Mouse (Mus musculus) E14TG2a.4 (cell line): ENCODE results near the gene Cdk10.

Experiments
- CTCF ChIP-seq: conservative IDR thresholded peaks from 2 replicates; pipeline ENCODE4 v1.5.1; 2014; ENCODE audit warnings: low read length
- POU5F1 ChIP-seq: IDR thresholded peaks from 2 replicates; pipeline ENCODE4 v1.6.1; 2014; ENCODE audit warnings: low read length, borderline replicate concordance

DNA sequence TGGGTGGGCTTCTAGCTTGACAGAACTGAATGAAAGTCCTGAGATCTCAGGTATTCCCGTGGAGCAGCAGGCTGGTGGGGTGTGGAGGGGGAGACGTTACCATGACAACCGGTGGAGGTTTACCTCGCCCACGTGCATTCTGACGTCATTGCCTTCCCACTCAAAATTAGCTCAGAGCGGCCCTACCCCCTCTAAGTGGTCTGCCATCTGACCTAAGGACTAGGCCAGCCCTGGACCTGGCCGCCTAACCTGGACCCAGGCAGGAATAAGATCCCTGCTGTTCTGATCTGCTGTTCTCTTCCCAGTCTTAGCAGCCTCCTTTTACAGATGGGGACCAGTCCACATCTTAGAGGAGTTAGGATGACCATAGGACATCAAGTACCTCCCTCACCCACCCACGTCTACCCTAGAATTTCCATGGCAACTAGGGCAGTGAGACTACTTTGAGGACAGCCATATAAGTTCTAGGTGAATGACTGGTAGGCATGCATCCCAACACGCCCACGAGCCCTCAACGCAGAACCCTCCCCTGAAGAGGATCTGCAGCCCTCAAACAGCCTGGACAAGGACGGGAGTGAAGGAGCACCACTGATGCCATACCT is 10.4 kb downstream of the Cdk10 start:
- TF ChIP-seq CTCF (no peak), POU5F1 (no peak)
